Comparison of ENCODE assay signal across 28 mouse cellular contexts in the genomic region with DNA sequence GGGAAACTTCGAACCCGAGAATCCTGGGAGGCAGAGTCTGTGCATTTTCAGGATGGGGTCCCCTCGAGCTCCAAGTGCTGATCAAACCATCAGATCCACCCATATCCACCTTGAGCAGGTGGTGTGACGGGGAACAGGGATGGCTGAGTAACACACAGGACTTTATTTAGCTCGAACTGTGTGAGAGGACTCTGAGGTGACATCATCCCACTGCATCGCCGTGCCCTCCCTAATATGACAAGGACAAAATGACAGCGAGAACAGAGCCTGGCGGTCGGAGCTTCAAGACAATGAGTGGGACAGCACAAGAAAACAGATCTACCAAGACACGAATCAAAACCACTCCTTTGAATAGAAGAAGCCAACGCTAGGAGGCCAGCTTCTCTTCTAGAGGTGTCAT. TPM values are rescaled to one million over a fixed set of nuclear protein-coding genes. Genes with fewer than 3 reads are reported as not detected.
DNase-seq lines count a peak whose midpoint lies in the region; TF ChIP-seq lines count a peak whose summit lies in the region.
"Had no signal": no experiment of that assay in that cellular context is flagged by ENCODE, and none has a peak within 500 bp of the region (broad histone marks: within the 10 kb centered on the region; RNA-seq: fewer than 3 reads in every experiment).

No protein-coding gene starts in this region.

- no peak overlapping the region for H3K9ac ChIP-seq in heart, adult 2 months (ENCODE audit: low read depth, low read length)
- H3K9ac ChIP-seq: embryonic facial prominence, embryonic 12.5 days; intestine, embryonic 15.5 days; limb, embryonic 12.5 days; liver, embryonic 15.5 days; lung, embryonic 14.5 days; neural tube, embryonic 15.5 days; stomach, embryonic 15.5 days had no signal

- peak; percentile 66 to 76 for DNase-seq in adrenal gland, adult (ENCODE audit: inconsistent age in 2 of 2, low spot score in 1 of 2)
- no peak for DNase-seq in adrenal gland, postnatal 25 days
- peak in 1 of 2 experiments; percentile 41 for DNase-seq in heart, adult 2 months
- DNase-seq in heart, postnatal 36 days, result no peak
- DNase-seq in layer of hippocampus, adult 2 months (ENCODE audit: low spot score in 2 of 2), result no peak
- DNase-seq in layer of hippocampus, postnatal 10 days (ENCODE audit: low spot score in 2 of 2), result no peak
- DNase-seq in heart, postnatal 4 days, result peak; percentile 48
- DNase-seq in testis, postnatal 10 days (ENCODE audit: low spot score), result no peak
- DNase-seq: cerebellum, adult 11 months; cerebellum, adult 9-10 months; cerebellum, postnatal 36 days; gastrocnemius, postnatal 36 days; kidney, adult 2 months; kidney, postnatal 4 days; lung, embryonic 14.5 days; lung, postnatal 14 days; midbrain, embryonic 14.5 days; retina, postnatal 1 day; right cerebral cortex, postnatal 14 days; thymus, postnatal 14 days had no signal

- H3K27ac ChIP-seq in heart, adult 2 months, result peak overlapping the region; percentile 80
- peak overlapping the region; percentile 71; the same call in 1 of the 2 replicates for H3K27ac ChIP-seq in layer of hippocampus, adult 2 months
- H3K27ac ChIP-seq: embryonic facial prominence, embryonic 12.5 days; hindbrain, embryonic 10.5 days; hindbrain, postnatal 0 days; intestine, embryonic 15.5 days; limb, embryonic 12.5 days; liver, embryonic 15.5 days; stomach, embryonic 15.5 days had no signal

- no peaks in the 10 kb centered on the region; the same call in none of the 2 replicates for H3K79me2 ChIP-seq in heart, adult 2 months (replicated peaks; ENCODE audit: control insufficient read depth, insufficient read depth, low read length)

- intact Hi-C loops in heart, adult 2 months (cut with DNase I), result no loop called here
- intact Hi-C loops in heart, postnatal 36 days (cut with DNase I), result no loop called here

- no peaks in the 10 kb centered on the region for H3K27me3 ChIP-seq in heart, adult 2 months (ENCODE audit: control insufficient read depth, insufficient read depth, low read length)
- H3K27me3 ChIP-seq: embryonic facial prominence, embryonic 12.5 days; intestine, embryonic 15.5 days; limb, embryonic 12.5 days; liver, embryonic 15.5 days; neural tube, embryonic 15.5 days; stomach, embryonic 15.5 days had no signal

- no peak for TF ChIP-seq POLR2A in heart, adult 2 months (IDR thresholded peaks at IDR 0.05; ENCODE audit: insufficient read depth, low read depth, low read length)

- no peak for TF ChIP-seq EP300 in heart, adult 2 months (IDR thresholded peaks at IDR 0.05; ENCODE audit: insufficient read depth, low read depth, low read length)

- peaks cover 14% of the 10 kb centered on the region; the same call in 1 of the 2 replicates for H3K36me3 ChIP-seq in heart, adult 2 months (ENCODE audit: control insufficient read depth, insufficient read depth, low read length)
- H3K36me3 ChIP-seq: embryonic facial prominence, embryonic 12.5 days; hindbrain, embryonic 10.5 days; intestine, embryonic 15.5 days; limb, embryonic 12.5 days; neural tube, embryonic 15.5 days; stomach, embryonic 15.5 days had no signal

- TF ChIP-seq CTCF in heart, adult 2 months (IDR thresholded peaks at IDR 0.05), result no peak
- no peak for TF ChIP-seq CTCF in layer of hippocampus, adult 2 months (conservative IDR thresholded peaks at IDR 0.05)

- 64% methylated on average over 12 of the region's 12 CpGs for WGBS in heart, adult 2 months

- H3K4me3 ChIP-seq in heart, adult 2 months, result no peak overlapping the region
- H3K4me3 ChIP-seq in layer of hippocampus, adult 2 months, result no peak overlapping the region
- H3K4me3 ChIP-seq: embryonic facial prominence, embryonic 12.5 days; hindbrain, embryonic 10.5 days; intestine, embryonic 15.5 days; limb, embryonic 12.5 days; neural tube, embryonic 15.5 days; stomach, embryonic 15.5 days had no signal

- peaks cover 20% of the 10 kb centered on the region for H3K4me1 ChIP-seq in heart, adult 2 months (ENCODE audit: control insufficient read depth, insufficient read depth, low read length)
- H3K4me1 ChIP-seq: stomach, embryonic 15.5 days had no signal

RNA-seq across cellular contexts. Expression of a gene that starts 40.6 kb away (rescaled TPM):
- 56.5 and 65.6 TPM in 2 replicates for total RNA-seq in adrenal gland, postnatal 25 days (2021)
- total RNA-seq in heart, adult 2 months (2021), result 10 to 100 TPM; 42.3 to 43.5 TPM
- 9.0 and 16.0 TPM in 2 replicates for polyA plus RNA-seq in heart, adult 2 months (2012; rRNA removed)
- 10 to 100 TPM; 39.1 to 39.8 TPM for total RNA-seq in heart, postnatal 36 days (2021)
- 10 to 100 TPM; 57.9 to 65.3 TPM for total RNA-seq in layer of hippocampus, adult 2 months (2021)
- 10 to 100 TPM; 42.3 to 45.2 TPM for total RNA-seq in layer of hippocampus, postnatal 10 days (2021)
- total RNA-seq in heart, postnatal 4 days (2021), result 10 to 100 TPM; 34.6 to 35.2 TPM

Comparison
In these comparisons a context has a peak if more than half of its experiments do, and no peak if none do; other contexts are left out.
1. DNase-seq: peak in adrenal gland, adult (2 of 2) and heart, postnatal 4 days (single experiment); none in adrenal gland, postnatal 25 days (single experiment), heart, postnatal 36 days (0 of 2), layer of hippocampus, adult 2 months (0 of 2), layer of hippocampus, postnatal 10 days (0 of 2) and testis, postnatal 10 days (single experiment).